Mouse (Mus musculus) heart, embryonic 13.5 days (tissue): ENCODE measurements around the gene Taar2. TPM values are rescaled to one million over a fixed set of nuclear protein-coding genes. Genes with fewer than 3 reads are reported as not detected.

Source experiments
- ATAC-seq: fragments of 200-750 bp; cut with Nextera tagmentation; 2 replicates; pipeline ENCODE4 v1.8.0; 2017; ENCODE audit warnings: moderate TSS enrichment; ENCODE audit not compliant: insufficient number of reproducible peaks, low FRiP score, low TSS enrichment; ENCODE audit errors: extremely low read depth
- H3K27ac ChIP-seq: fragments of 300-500 bp; sonication (generic); replicated peaks from 2 replicates; pipeline ENCODE4 v1.5.1; 2015; ENCODE audit warnings: moderate library complexity, mild to moderate bottlenecking, inconsistent platforms
- H3K27me3 ChIP-seq: fragments of 300-500 bp; sonication (generic); replicated peaks from 2 replicates; pipeline ENCODE4 v1.6.1; 2015; ENCODE audit warnings: mild to moderate bottlenecking, inconsistent platforms
- H3K36me3 ChIP-seq: fragments of 300-500 bp; sonication (generic); 2 replicates; pipeline ENCODE4 v1.6.1; 2015; ENCODE audit warnings: mild to moderate bottlenecking, inconsistent platforms
- H3K4me1 ChIP-seq: fragments of 300-500 bp; sonication (generic); 2 replicates; pipeline ENCODE4 v1.6.1; 2015; ENCODE audit warnings: inconsistent platforms
- H3K4me2 ChIP-seq: fragments of 300-500 bp; sonication (generic); 2 replicates; pipeline ENCODE4 v1.6.1; 2015; ENCODE audit warnings: inconsistent platforms, mild to moderate bottlenecking, moderate library complexity
- H3K4me3 ChIP-seq: fragments of 300-500 bp; sonication (generic); 2 replicates; pipeline ENCODE4 v1.5.1; 2015; ENCODE audit warnings: moderate library complexity, mild to moderate bottlenecking, inconsistent platforms
- H3K9ac ChIP-seq: fragments of 300-500 bp; sonication (generic); 2 replicates; pipeline ENCODE4 v1.6.1; 2015; ENCODE audit warnings: inconsistent platforms, mild to moderate bottlenecking, moderate library complexity
- H3K9me3 ChIP-seq: fragments of 300-500 bp; sonication (generic); 2 replicates; pipeline ENCODE4 v1.6.1; 2016; ENCODE audit warnings: inconsistent platforms
- WGBS: fragments of 180-500 bp; shearing (Covaris S2); methylation state at CpG from one replicate; pipeline ENCODE4 v1.1.7; 2015; ENCODE audit warnings: mixed read lengths; 5-methylcytosine and 5-hydroxymethylcytosine counted together
- polyA plus RNA-seq: library from polyadenylated mRNA; unstranded; fragments of >200 nt; fragmentation: Nextera tagmentation; extraction: Ambion mirVana; gene quantifications from 2 replicates; pipeline ENCODE4 v1.2.1, GENCODE M21; 2015

Gene Taar2
- polyA plus RNA-seq, 1 experiment from 2014 or later: not detected

DNA sequence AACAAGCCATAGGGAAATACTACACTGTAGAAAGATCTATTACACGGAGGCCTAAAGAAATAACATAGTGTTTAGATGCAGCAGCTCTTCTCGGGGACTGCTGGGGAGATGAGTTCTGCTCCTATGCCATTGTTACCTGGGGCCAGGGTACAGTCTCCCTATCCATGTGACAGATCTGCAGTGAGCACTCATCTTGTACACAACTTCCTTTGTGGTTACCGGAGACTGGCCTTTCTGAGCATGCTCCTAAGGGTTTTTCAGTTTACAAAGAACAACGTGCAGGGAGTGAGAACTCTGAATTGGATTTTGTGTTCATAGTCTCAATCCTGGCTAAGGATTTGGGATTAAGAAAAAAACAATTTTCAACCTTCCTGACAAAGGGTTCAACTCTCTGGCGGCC is 48.0 kb downstream of the Taar2 start:
- H3K27ac ChIP-seq: no peak overlapping the region
- H3K4me2 ChIP-seq: no peak overlapping the region
- no peaks in the 10 kb centered on the region for H3K36me3 ChIP-seq
- no peaks in the 10 kb centered on the region for H3K9me3 ChIP-seq
- H3K4me3 ChIP-seq: no peak overlapping the region
- no peak for ATAC-seq
- 69% methylated on average over 5 of the region's 5 CpGs for WGBS
- no peaks in the 10 kb centered on the region for H3K4me1 ChIP-seq
- no peak overlapping the region for H3K9ac ChIP-seq
- H3K27me3 ChIP-seq: no peaks in the 10 kb centered on the region

Other genes with a start within 250 kb of the Taar2 start
- 98.2 and 103 TPM in 2 replicates for gene Rps12, start 151.3 kb upstream of the Taar2 start, polyA plus RNA-seq
- gene Slc18b1, start 141.6 kb upstream of the Taar2 start, polyA plus RNA-seq: 7.4 and 8.4 TPM in 2 replicates
- gene Vnn3, start 87.1 kb upstream of the Taar2 start, polyA plus RNA-seq: 0.08 TPM in 1 of 2 replicates, not detected in the other
- 4.8 and 5.2 TPM in 2 replicates for gene Vnn1, start 43.9 kb upstream of the Taar2 start, polyA plus RNA-seq
- not detected in 2 replicates for gene Taar1, start 18.2 kb upstream of the Taar2 start, polyA plus RNA-seq
- gene Taar3, start 11.0 kb downstream of the Taar2 start, polyA plus RNA-seq: not detected in 2 replicates
- not detected in 2 replicates for gene Taar4, start 21.9 kb downstream of the Taar2 start, polyA plus RNA-seq
- not detected in 2 replicates for gene Taar5, start 32.1 kb downstream of the Taar2 start, polyA plus RNA-seq
- gene Taar6, start 47.1 kb downstream of the Taar2 start, polyA plus RNA-seq: not detected in 2 replicates
- not detected in 2 replicates for gene Taar7a, start 54.9 kb downstream of the Taar2 start, polyA plus RNA-seq
- gene Taar7b, start 61.4 kb downstream of the Taar2 start, polyA plus RNA-seq: not detected in 2 replicates
- gene Taar7d, start 88.7 kb downstream of the Taar2 start, polyA plus RNA-seq: not detected in 2 replicates
- gene Taar7e, start 99.0 kb downstream of the Taar2 start, polyA plus RNA-seq: not detected in 2 replicates
- gene Taar7f, start 110.9 kb downstream of the Taar2 start, polyA plus RNA-seq: not detected in 2 replicates
- gene Taar8a, start 137.9 kb downstream of the Taar2 start, polyA plus RNA-seq: not detected in 2 replicates
- not detected in 2 replicates for gene Taar8b, start 153.7 kb downstream of the Taar2 start, polyA plus RNA-seq
- not detected in 2 replicates for gene Taar8c, start 163.3 kb downstream of the Taar2 start, polyA plus RNA-seq
- not detected in 2 replicates for gene Taar9, start 171.0 kb downstream of the Taar2 start, polyA plus RNA-seq
- 74.9 and 82.6 TPM in 2 replicates for gene Stx7, start 210.7 kb downstream of the Taar2 start, polyA plus RNA-seq